Mouse (Mus musculus) embryonic facial prominence, embryonic 10.5 days (tissue): Measurements from ENCODE around the gene Tigd2. TPM values are rescaled to one million over a fixed set of nuclear protein-coding genes. Genes with fewer than 3 reads are reported as not detected.

Experiments used
- DNase-seq: peaks from one replicate; pipeline ENCODE4 v3.0.0-alpha.2; 2017; ENCODE audit warnings: low spot score
- H3K27ac ChIP-seq: fragments of 300-500 bp; sonication (generic); replicated peaks from 2 replicates; pipeline ENCODE4 v1.5.1; 2016; ENCODE audit warnings: mild to moderate bottlenecking
- H3K27me3 ChIP-seq: fragments of 300-500 bp; sonication (generic); replicated peaks from 2 replicates; pipeline ENCODE4 v1.6.1; 2016; ENCODE audit warnings: low read depth, mild to moderate bottlenecking; ENCODE audit not compliant: poor library complexity, severe bottlenecking
- H3K36me3 ChIP-seq: fragments of 300-500 bp; sonication (generic); replicated peaks from 2 replicates; pipeline ENCODE4 v1.6.1; 2016; ENCODE audit warnings: mild to moderate bottlenecking, moderate library complexity
- H3K4me1 ChIP-seq: fragments of 300-500 bp; sonication (generic); 2 replicates; pipeline ENCODE4 v1.6.1; 2016
- H3K4me3 ChIP-seq: fragments of 300-500 bp; sonication (generic); 2 replicates; pipeline ENCODE4 v1.5.1; 2016; ENCODE audit warnings: mild to moderate bottlenecking, moderate library complexity
- H3K9me3 ChIP-seq: fragments of 300-500 bp; sonication (generic); 2 replicates; pipeline ENCODE4 v1.6.1; 2016; ENCODE audit warnings: mild to moderate bottlenecking
- WGBS: fragments of 180-500 bp; shearing (Covaris S2); methylation state at CpG from one replicate; pipeline ENCODE4 v1.1.7; 2016; 5-methylcytosine and 5-hydroxymethylcytosine counted together
- polyA plus RNA-seq: library from polyadenylated mRNA; unstranded; fragments of >200 nt; fragmentation: Nextera tagmentation; extraction: Ambion mirVana; gene quantifications from 2 replicates; pipeline ENCODE4 v1.2.1, GENCODE M21; 2016

Gene Tigd2
- polyA plus RNA-seq, 1 experiment from 2014 or later: 10.4 TPM

- Histone ChIP-seq H3K9me3 (no peaks in the 10 kb centered on the region), H3K4me1 (peaks cover 9% of the 10 kb centered on the region), H3K27me3 (no peaks in the 10 kb centered on the region), H3K36me3 (no peaks in the 10 kb centered on the region), H3K27ac (no peak overlapping the region), H3K4me3 (no peak overlapping the region)
- 52% methylated on average over 2 of the region's 2 CpGs for WGBS
- DNase-seq: no peak
Observed at GRCm38 (mm10) chr6:59195849-59196635, 12.6 kb upstream of the Tigd2 start.

GRCm38 (mm10) chr6:59196746-59197145 lies 11.9 kb upstream of the Tigd2 start:
- Histone ChIP-seq H3K4me3 (no peak overlapping the region), H3K36me3 (no peaks in the 10 kb centered on the region), H3K27ac (no peak overlapping the region), H3K27me3 (no peaks in the 10 kb centered on the region), H3K9me3 (no peaks in the 10 kb centered on the region), H3K4me1 (peaks cover 9% of the 10 kb centered on the region)
- no peak for DNase-seq

- H3K9me3 ChIP-seq: no peaks in the 10 kb centered on the region
- H3K4me3 ChIP-seq: no peak overlapping the region
- peaks cover 9% of the 10 kb centered on the region for H3K4me1 ChIP-seq
- no peak for DNase-seq
- no peaks in the 10 kb centered on the region for H3K27me3 ChIP-seq
- no peaks in the 10 kb centered on the region for H3K36me3 ChIP-seq
- no peak overlapping the region for H3K27ac ChIP-seq
- WGBS: 77% methylated on average over 3 of the region's 3 CpGs
Observed at GRCm38 (mm10) chr6:59198356-59198755, 10.3 kb upstream of the Tigd2 start.

DNA sequence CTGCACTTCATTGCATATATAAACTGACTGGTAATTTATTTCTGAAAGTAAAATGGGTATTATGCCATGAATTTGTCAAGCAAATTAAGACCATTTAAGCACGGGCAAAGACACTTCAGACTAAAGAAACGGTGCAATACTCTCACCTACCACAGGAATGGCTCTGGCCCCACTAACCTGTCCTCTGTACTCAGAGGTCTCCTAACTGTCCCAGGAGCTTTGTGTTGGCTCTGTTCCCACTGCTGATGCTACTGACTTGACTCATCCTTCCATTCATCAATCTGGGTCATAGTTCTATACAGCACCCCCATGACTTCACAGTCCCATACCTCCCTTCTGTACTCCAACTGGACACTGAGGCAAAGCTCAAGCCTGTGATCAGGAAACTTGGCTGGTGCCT lies 9.6 kb upstream of the Tigd2 start:
- Histone ChIP-seq H3K27me3 (no peaks in the 10 kb centered on the region), H3K9me3 (no peaks in the 10 kb centered on the region), H3K27ac (no peak overlapping the region), H3K4me3 (no peak overlapping the region), H3K4me1 (peaks cover 9% of the 10 kb centered on the region), H3K36me3 (no peaks in the 10 kb centered on the region)
- WGBS: 84% methylated on average over 2 of the region's 2 CpGs
- DNase-seq: no peak

- Histone ChIP-seq H3K27me3 (no peaks in the 10 kb centered on the region), H3K27ac (no peak overlapping the region), H3K4me1 (peaks cover 4% of the 10 kb centered on the region), H3K36me3 (peaks cover 12% of the 10 kb centered on the region), H3K4me3 (no peak overlapping the region), H3K9me3 (no peaks in the 10 kb centered on the region)
- 86% methylated on average over 1 of the region's 1 CpGs for WGBS
- DNase-seq: no peak
Observed at GRCm38 (mm10) chr6:59207561-59207960, 1.1 kb upstream of the Tigd2 start.

- Histone ChIP-seq H3K36me3 (peaks cover 13% of the 10 kb centered on the region), H3K27me3 (no peaks in the 10 kb centered on the region), H3K4me1 (peaks cover 4% of the 10 kb centered on the region), H3K9me3 (no peaks in the 10 kb centered on the region), H3K27ac (peak overlapping the region; percentile 93), H3K4me3 (peak overlapping the region; percentile 83)
- no peak for DNase-seq
- 52% methylated on average over 5 of the region's 5 CpGs for WGBS
Observed at GRCm38 (mm10) chr6:59209299-59209707, 633 bp downstream of the Tigd2 start.

GRCm38 (mm10) chr6:59233191-59233590 lies 24.5 kb downstream of the Tigd2 start:
- Histone ChIP-seq H3K36me3 (no peaks in the 10 kb centered on the region), H3K27me3 (no peaks in the 10 kb centered on the region), H3K4me1 (no peaks in the 10 kb centered on the region), H3K4me3 (no peak overlapping the region), H3K9me3 (no peaks in the 10 kb centered on the region), H3K27ac (no peak overlapping the region)
- no peak for DNase-seq

- DNase-seq: no peak
- H3K4me1 ChIP-seq: no peaks in the 10 kb centered on the region
- H3K27ac ChIP-seq: no peak overlapping the region
- no peaks in the 10 kb centered on the region for H3K36me3 ChIP-seq
- H3K9me3 ChIP-seq: no peaks in the 10 kb centered on the region
- H3K4me3 ChIP-seq: no peak overlapping the region
- H3K27me3 ChIP-seq: no peaks in the 10 kb centered on the region
Observed at GRCm38 (mm10) chr6:59233651-59234050, 25.0 kb downstream of the Tigd2 start.

GRCm38 (mm10) chr6:59249675-59250074 lies 41.0 kb downstream of the Tigd2 start:
- Histone ChIP-seq H3K36me3 (no peaks in the 10 kb centered on the region), H3K4me3 (no peak overlapping the region), H3K27ac (no peak overlapping the region), H3K27me3 (no peaks in the 10 kb centered on the region), H3K9me3 (no peaks in the 10 kb centered on the region), H3K4me1 (no peaks in the 10 kb centered on the region)
- DNase-seq: peak; percentile 27
- 33% methylated on average over 2 of the region's 2 CpGs for WGBS

DNA sequence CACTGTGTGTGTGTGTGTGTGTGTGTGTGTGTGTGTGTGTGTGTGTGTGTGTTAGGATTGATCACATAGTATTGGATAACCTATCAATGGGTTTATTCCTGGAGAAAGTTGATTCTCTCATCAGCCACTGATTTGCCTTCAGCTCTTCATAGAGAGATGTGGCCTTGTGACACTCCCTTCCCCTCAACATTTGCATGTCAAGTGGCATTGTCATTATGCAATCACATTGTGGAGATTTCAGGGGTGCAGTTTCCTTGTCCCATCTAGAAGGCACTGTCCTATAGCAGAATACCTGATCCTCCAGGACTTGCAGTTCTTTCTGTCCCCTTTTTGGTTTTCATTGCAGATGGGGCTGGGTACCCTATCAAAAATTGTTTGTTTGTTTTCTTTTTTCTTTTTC lies 41.9 kb downstream of the Tigd2 start:
- H3K9me3 ChIP-seq: no peaks in the 10 kb centered on the region
- H3K36me3 ChIP-seq: no peaks in the 10 kb centered on the region
- no peak overlapping the region for H3K27ac ChIP-seq
- DNase-seq: no peak
- H3K4me3 ChIP-seq: no peak overlapping the region
- no peaks in the 10 kb centered on the region for H3K4me1 ChIP-seq
- no peaks in the 10 kb centered on the region for H3K27me3 ChIP-seq

DNA sequence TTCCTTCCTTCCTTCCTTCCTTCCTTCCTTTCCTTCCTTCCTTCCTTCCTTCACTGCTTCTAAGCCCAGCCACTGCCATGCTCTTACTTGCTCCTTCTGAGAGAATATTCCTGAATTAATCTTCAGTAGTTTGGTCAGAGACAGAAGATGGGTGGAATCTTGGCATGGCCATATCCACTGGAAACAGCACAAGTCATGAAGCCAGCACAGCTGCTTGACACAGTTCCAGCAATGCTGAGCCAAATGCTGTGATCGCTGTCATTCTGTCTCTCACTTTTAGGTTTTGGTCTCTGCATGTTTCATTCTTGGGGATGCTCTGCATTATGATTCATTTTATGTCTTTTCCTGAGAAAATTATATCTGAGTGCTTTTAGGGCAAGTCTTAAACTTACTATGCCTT lies 47.2 kb downstream of the Tigd2 start:
- Histone ChIP-seq H3K9me3 (no peaks in the 10 kb centered on the region), H3K27me3 (no peaks in the 10 kb centered on the region), H3K27ac (no peak overlapping the region), H3K36me3 (no peaks in the 10 kb centered on the region), H3K4me3 (no peak overlapping the region), H3K4me1 (no peaks in the 10 kb centered on the region)
- no peak for DNase-seq
- 86% methylated on average over 1 of the region's 1 CpGs for WGBS
